Mouse (Mus musculus) mammary gland, adult 2 months (tissue): ENCODE results near the gene Pak3. TPM values are rescaled to one million over a fixed set of nuclear protein-coding genes. Genes with fewer than 3 reads are reported as not detected.

Experiments used
- polyA plus RNA-seq: library from polyadenylated mRNA; depleted of rRNA; stranded (reverse); fragments of >200 nt; gene quantifications from 2 replicates; pipeline ENCODE4 v1.2.3, GENCODE M21; 2012; ENCODE audit warnings: low replicate concordance; rRNA removed

The Pak3 gene
- polyA plus RNA-seq: 0.27 and 0.30 TPM in 2 replicates

DNA sequence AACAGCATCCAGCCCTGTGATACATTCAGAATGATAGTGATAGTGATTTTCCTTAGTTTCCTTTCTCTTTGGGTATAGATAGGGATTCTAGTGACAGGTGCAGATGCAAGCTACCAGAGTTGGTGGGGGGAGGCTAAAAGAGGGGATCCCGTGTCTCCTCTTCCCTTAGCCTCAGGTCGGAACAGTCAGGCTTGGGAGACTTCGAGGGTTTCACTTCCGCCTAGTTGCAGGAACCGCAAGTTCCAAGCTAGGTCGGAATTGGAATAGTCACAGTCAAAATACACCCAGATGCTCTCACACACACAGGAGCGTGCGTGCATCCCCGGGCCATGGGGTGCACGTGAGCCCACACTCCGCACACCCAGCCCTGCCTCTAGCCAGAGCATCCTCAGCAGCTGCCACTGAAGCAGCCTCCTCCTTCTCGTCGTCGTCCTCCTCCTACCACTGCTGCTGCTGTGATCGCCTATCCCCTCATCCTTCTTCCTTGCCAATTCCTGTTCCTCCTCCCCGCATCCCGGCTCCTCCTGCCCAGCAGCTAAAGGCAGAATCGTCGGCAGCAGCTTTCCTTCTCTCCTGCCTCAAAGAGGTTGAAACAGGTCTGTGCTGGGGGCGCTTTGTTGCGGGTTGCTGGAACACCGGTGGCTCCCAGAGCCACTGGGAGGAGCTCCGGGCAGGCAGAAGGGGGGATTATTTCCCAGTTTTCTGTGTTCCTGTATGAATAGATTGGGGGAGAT lies at the start of gene Pak3:
Pak3 (plus strand) TSS at position 424 of the 734 bp plus-strand sequence.

DNA sequence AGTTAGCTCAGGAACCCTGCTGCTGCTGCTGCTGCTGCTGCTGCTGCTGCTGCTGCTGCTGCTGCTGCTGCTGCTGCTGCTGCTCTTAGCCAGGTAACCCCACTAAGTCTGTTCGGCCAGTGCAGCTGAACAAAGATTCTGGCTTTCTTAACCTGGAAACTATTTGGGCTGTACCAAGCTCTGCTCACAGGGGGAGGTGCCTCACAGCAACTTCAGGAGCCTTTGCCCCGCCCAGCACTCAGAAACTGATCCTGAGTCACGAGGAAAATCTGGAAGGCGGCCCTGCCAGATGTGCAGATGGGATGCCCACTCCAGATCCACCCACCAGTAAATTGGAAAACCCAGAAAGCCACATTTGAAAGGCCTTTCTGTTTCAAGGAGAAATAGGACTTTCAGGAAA lies 308.8 kb downstream of the Pak3 start, which contains the start of gene Capn6:
Capn6 (minus strand) TSS at position 203 of the 400 bp plus-strand sequence.

Other genes with a start within 250 kb of the Pak3 start
- 8.4 and 23.9 TPM in 2 replicates for gene Chrdl1, start 124.3 kb upstream of the Pak3 start, polyA plus RNA-seq